Mouse (Mus musculus) adrenal gland (tissue): ENCODE measurements around the gene Fubp3.

Experiments used
- intact Hi-C: fragments of 180-260 bp; cut with DNase I; formaldehyde crosslinking; loops from one replicate; pipeline ENCODE4 v1.15.1; 2025
- microRNA-seq, 2 experiments: library from miRNA; unstranded; fragments of <30 nt; microRNA quantifications; one replicate each; pipeline ENCODE4; 2019

Gene Fubp3

DNA sequence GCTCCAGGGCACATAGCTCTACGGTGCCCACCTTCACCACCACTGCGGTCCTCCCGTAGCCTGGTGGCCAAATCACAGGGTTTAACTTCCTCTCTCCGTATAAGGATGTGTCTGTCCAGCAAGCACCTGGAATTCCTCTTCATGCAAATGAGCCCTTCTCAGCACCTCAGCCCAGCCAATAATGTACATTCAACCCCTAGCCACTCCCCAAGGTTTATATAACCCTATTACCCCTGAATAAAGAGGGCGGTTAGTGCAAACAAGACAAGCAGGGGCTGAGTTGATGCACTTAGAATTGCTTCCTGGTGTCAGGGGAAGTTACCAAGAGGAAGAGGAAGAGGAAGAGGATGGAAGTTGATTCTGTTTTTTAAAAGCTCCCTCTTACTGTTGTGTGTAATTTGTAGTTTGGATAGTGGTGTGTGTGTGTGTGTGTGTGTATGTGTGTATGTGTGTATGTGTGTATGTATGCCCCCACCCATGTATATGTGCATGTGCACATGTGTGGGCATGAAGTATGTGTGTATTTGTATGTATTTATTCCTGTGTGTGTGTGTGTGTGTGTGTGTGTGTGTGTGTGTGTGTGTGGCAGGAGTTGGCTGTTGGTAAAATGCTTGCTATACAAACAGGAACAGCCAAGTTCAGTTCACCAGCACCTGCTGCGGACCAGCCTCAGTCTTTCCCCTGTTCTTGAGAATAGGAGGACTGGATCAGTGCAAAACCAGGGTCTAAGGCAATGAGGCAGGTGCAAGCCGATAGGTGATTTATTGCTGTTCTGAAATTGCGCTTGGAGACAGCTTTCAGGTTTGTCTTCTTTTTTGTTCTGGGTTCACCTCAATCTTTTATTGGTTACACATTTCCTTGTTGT, 90.7 kb downstream of the Fubp3 start:
- intact Hi-C loops: no loop called here

DNA sequence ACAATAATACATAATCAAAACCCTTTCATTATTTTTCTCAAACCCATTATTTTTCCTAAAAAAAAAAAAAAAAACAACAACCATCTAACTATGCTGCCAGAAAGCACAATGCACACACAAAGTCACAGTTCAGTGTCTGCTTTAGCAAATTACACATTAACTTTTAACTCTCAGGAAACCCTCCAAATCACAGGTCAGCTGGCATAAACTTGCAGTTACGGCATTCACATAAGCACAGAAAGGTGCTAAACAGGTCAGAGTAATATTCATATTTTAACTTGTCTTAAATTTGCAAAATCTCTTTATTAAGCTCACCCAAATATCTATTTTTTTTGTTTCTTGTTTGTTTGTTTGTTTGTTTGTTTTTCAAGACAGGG, 91.3 kb downstream of the Fubp3 start:
- intact Hi-C loops: no loop called here

Small RNA genes within 50 kb of the gene (microRNA-seq; reads per million reads assigned to microRNA genes)
- gene Mir6998: 0 to 0.25 reads per million in 2 experiments
